Comparison of ENCODE assay signal across 8 mouse cellular contexts in genomic region chr2:84648369-84648768, GRCm38 (mm10). TPM values are rescaled to one million over a fixed set of nuclear protein-coding genes. Genes with fewer than 3 reads are reported as not detected.
DNase-seq lines count a peak whose midpoint lies in the region; ATAC-seq and TF ChIP-seq lines count a peak whose summit lies in the region.

No protein-coding gene starts in this region.

- peak overlapping the region; percentile 84 for H3K4me3 ChIP-seq in C2C12 (ENCODE audit: insufficient read depth, poor library complexity, severe bottlenecking)
- H3K4me3 ChIP-seq in forebrain, embryonic 13.5 days = peak overlapping the region; percentile 72
- H3K4me3 ChIP-seq in liver, embryonic 15.5 days (replicated peaks) = peak overlapping the region; percentile 40

- peak overlapping the region; percentile 74 for H3K9ac ChIP-seq in forebrain, embryonic 13.5 days
- H3K9ac ChIP-seq in liver, embryonic 15.5 days = no peak overlapping the region; the same call in 1 of the 2 replicates

- H3K79me2 ChIP-seq in C2C12 (ENCODE audit: control insufficient read depth, insufficient read depth) = peaks cover 76% of the 10 kb centered on the region

- H3K79me3 ChIP-seq in C2C12 (ENCODE audit: low read depth) = peaks cover 69% of the 10 kb centered on the region

- H3K4me2 ChIP-seq in forebrain, embryonic 13.5 days = peak overlapping the region; percentile 83
- H3K4me2 ChIP-seq in liver, embryonic 15.5 days = peak overlapping the region; percentile 77

- H3K27ac ChIP-seq in forebrain, embryonic 13.5 days = no peak overlapping the region; the same call in 1 of the 2 replicates
- H3K27ac ChIP-seq in liver, embryonic 15.5 days (replicated peaks) = no peak overlapping the region

- peak; percentile 38; the same call in 1 of the 2 replicates for ATAC-seq in frontal cortex, adult (ENCODE audit: low TSS enrichment)
- no peak for ATAC-seq in forebrain, embryonic 13.5 days
- no peak for ATAC-seq in liver, embryonic 15.5 days (ENCODE audit: insufficient read depth)

- 33% methylated on average over 6 of the region's 6 CpGs for WGBS in forebrain, embryonic 13.5 days
- 49% methylated on average over 6 of the region's 6 CpGs for WGBS in liver, embryonic 15.5 days (ENCODE audit: insufficient replicate concordance)

- H3K9me3 ChIP-seq in forebrain, embryonic 13.5 days (replicated peaks) = no peaks in the 10 kb centered on the region
- no peaks in the 10 kb centered on the region for H3K9me3 ChIP-seq in liver, embryonic 15.5 days (replicated peaks)

- H3K36me3 ChIP-seq in C2C12 (ENCODE audit: control insufficient read depth, insufficient read depth) = peaks cover 18% of the 10 kb centered on the region
- H3K36me3 ChIP-seq in forebrain, embryonic 13.5 days (ENCODE audit: poor library complexity, severe bottlenecking) = no peaks in the 10 kb centered on the region
- H3K36me3 ChIP-seq in liver, embryonic 15.5 days (replicated peaks) = no peaks in the 10 kb centered on the region

- H3K4me1 ChIP-seq in forebrain, embryonic 13.5 days = peaks cover 27% of the 10 kb centered on the region
- peaks cover 28% of the 10 kb centered on the region for H3K4me1 ChIP-seq in liver, embryonic 15.5 days (replicated peaks)

- no peaks in the 10 kb centered on the region for H3K27me3 ChIP-seq in C2C12 (ENCODE audit: control insufficient read depth, insufficient read depth, insufficient read length)
- no peaks in the 10 kb centered on the region for H3K27me3 ChIP-seq in forebrain, embryonic 13.5 days
- H3K27me3 ChIP-seq in liver, embryonic 15.5 days = no peaks in the 10 kb centered on the region

- no peak for DNase-seq in frontal cortex, postnatal 36 days (ENCODE audit: low spot score in 2 of 2)
- DNase-seq in frontal cortex, postnatal 10 days (ENCODE audit: low spot score in 2 of 2) = no peak
- no peak for DNase-seq in spleen, postnatal 10 days (ENCODE audit: low spot score in 2 of 2)
- no peak for DNase-seq in layer of hippocampus, adult 9-11 months

- no peak for TF ChIP-seq CTCF in C2C12 (IDR thresholded peaks at IDR 0.05; ENCODE audit: control insufficient read depth, insufficient read depth, insufficient read length)

- H3ac ChIP-seq in C2C12 (ENCODE audit: control insufficient read depth, insufficient read length, low read depth) = peak overlapping the region; percentile 3

TF ChIP-seq in C2C12, 6 proteins besides CTCF, POLR2A, EP300 and RAD21:
- TF ChIP-seq MAX (IDR thresholded peaks at IDR 0.05) (peak; percentile 30), FOSL1 (IDR thresholded peaks at IDR 0.05; ENCODE audit: insufficient read depth, low read length, poor library complexity, severe bottlenecking) (no peak)

RNA-seq across cellular contexts. Expression of gene Ctnnd1, which starts 2.2 kb away (rescaled TPM):
- 79.9 TPM for polyA plus RNA-seq in C2C12 (2012; fragmentation: generic; extraction: Trizol)
- polyA plus RNA-seq in forebrain, embryonic 13.5 days (2015; fragmentation: Nextera tagmentation; extraction: Ambion mirVana) = 31.6 and 32.8 TPM in 2 replicates
- 12.4 and 13.1 TPM in 2 replicates for polyA plus RNA-seq in liver, embryonic 15.5 days (2015; fragmentation: Nextera tagmentation; extraction: Ambion mirVana)

RNA-seq across cellular contexts. Expression of gene Btbd18, which starts 10.5 kb away (rescaled TPM):
- polyA plus RNA-seq in C2C12 (2012; fragmentation: generic; extraction: Trizol) = 0.08 TPM
- polyA plus RNA-seq in forebrain, embryonic 13.5 days (2015; fragmentation: Nextera tagmentation; extraction: Ambion mirVana) = 0.25 and 0.31 TPM in 2 replicates
- 0.05 TPM in 2 replicates for polyA plus RNA-seq in liver, embryonic 15.5 days (2015; fragmentation: Nextera tagmentation; extraction: Ambion mirVana)

RNA-seq across cellular contexts. Expression of gene Selenoh, which starts 22.2 kb away (rescaled TPM):
- 355 TPM for polyA plus RNA-seq in C2C12 (2012; fragmentation: generic; extraction: Trizol)
- 418 and 438 TPM in 2 replicates for polyA plus RNA-seq in forebrain, embryonic 13.5 days (2015; fragmentation: Nextera tagmentation; extraction: Ambion mirVana)
- polyA plus RNA-seq in liver, embryonic 15.5 days (2015; fragmentation: Nextera tagmentation; extraction: Ambion mirVana) = 71.6 and 86.7 TPM in 2 replicates

RNA-seq across cellular contexts. Expression of gene Gm28635, which starts 29.5 kb away (rescaled TPM):
- polyA plus RNA-seq in C2C12 (2012; fragmentation: generic; extraction: Trizol) = not detected
- not detected in 2 replicates for polyA plus RNA-seq in forebrain, embryonic 13.5 days (2015; fragmentation: Nextera tagmentation; extraction: Ambion mirVana)
- polyA plus RNA-seq in liver, embryonic 15.5 days (2015; fragmentation: Nextera tagmentation; extraction: Ambion mirVana) = not detected in 2 replicates

RNA-seq across cellular contexts. Expression of gene Med19, which starts 29.8 kb away (rescaled TPM):
- polyA plus RNA-seq in C2C12 (2012; fragmentation: generic; extraction: Trizol) = 20.4 TPM
- polyA plus RNA-seq in forebrain, embryonic 13.5 days (2015; fragmentation: Nextera tagmentation; extraction: Ambion mirVana) = 54.6 and 56.2 TPM in 2 replicates
- 18.7 and 21.1 TPM in 2 replicates for polyA plus RNA-seq in liver, embryonic 15.5 days (2015; fragmentation: Nextera tagmentation; extraction: Ambion mirVana)
